Mouse (Mus musculus): ENCODE data around the gene Gm12258.
"Not testable (repeated sequence)": the region's sequence is repeated elsewhere in the genome, so short reads cannot be mapped to it uniquely, and the experiment has no call there.

The Gm12258 gene

DNA sequence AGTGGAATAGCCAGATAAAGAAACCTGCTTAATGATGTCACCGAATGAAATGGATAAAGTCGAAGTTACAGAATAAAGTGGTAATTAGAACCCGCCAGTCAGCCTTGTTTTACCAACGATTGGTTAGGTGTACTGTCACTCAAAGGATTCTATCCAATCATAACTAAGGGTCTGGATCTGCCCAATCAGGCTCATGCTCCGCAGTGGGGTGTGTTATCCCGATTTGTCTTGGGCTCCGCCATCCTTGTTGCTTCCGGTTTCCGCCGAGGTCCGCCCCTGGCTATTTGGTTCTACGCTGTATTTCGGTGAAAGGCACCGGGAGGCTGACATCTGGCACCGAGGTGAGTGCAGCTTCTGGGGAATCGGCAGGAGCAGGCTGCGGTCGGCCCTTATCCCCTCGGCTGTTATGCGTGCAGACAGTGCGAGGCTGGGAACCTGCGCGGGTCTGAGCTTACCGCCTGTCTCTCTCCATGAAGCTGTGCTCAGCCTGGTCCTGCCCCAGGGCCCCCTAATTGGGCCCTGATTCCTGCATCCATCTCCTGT, at the start of gene Gm12258:
TSS of gene Gm12258 (plus strand) at position 240 of the 543 bp plus-strand sequence.
- peak; percentile 57 to 85 for DNase-seq (ENCODE audit: low spot score in 2 of 2)

DNA sequence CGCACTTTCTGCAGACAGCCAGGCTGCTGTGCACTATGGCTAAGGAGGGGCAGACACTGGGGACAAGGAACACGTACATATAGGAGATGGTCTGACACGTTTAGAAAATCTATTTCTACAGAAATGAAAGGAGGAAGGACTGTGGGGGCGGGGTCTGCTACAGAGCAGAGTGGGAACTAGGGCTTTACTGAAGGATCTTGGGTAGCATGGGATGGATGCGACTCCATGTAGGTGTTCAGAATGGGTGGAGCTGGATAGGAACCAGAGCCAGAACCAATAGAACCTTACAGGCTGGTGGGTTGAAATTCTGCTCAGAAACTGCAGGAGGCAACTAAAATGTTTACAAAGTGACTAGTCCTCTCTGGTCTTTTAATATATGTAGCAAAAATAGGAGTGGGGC, 47.2 kb upstream of the Gm12258 start:
- no peak for DNase-seq (ENCODE audit: low spot score in 2 of 2)

- peak in 1 of 2 experiments; percentile 47 for DNase-seq (ENCODE audit: low spot score in 2 of 2)
Observed at GRCm38 (mm10) chr11:58801558-58802228, 45.3 kb upstream of the Gm12258 start, which contains the start of gene Fam183b. Fam183b (minus strand) TSS chr11:58801960.

DNA sequence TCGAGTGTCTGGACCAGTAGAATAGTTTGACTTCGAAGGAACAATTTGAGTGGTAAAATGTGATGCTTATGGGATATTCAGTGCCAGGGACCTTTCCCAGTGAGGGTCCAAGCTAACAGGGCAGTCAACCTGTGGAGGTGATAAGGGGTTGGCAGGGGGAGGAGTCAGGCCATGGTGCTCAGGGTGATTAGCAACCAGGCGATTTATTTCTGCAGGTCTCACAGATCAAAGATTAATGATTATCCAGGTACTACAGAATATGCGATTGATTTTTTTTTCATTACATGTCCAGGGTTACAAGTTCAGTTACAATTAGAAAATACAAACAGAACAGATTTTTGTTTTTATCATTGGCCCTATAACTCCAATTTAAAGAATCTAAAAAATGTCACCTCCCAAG, 43.1 kb upstream of the Gm12258 start:
- DNase-seq (ENCODE audit: low spot score in 2 of 2): no peak

DNA sequence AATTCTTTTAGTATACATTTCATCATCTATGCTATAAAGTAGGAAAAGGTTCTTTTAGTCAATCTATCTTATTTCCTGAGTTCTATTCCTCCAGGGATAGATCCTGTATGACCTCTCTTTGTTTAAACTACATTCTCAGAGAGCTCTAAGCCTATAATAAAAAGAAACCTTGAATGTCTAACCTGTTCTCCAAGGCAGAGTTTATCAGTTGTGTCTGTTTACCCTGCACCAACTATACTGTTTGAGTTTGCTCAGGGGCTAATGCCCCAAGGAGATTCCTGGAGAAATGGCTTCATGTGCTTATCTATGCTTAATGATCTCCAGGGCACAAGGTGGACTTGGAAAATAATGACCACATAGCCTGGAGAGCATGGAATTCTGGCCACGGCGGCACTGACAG, 42.6 kb upstream of the Gm12258 start:
- DNase-seq (ENCODE audit: low spot score in 2 of 2): no peak

DNA sequence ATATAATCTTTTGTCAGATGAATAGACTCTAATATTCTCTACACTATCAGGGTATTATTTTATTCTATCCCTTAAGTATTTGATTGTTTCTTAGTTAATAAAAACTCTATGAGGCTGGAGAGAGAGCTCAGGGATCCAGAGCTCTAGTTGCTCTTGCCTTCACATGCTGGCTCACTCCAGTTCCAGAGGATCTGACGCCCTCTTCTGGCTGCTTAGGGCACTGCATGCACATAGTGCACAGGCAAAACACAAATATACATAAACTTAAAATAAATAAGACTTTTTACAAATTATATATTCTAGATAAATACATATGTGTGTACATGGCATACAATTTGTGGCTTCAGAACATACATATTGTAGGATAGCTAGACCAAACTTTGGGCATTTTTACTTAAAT, 35.0 kb upstream of the Gm12258 start:
- no peak for DNase-seq (ENCODE audit: low spot score in 2 of 2)

GRCm38 (mm10) chr11:58814700-58815099, 32.3 kb upstream of the Gm12258 start, which contains the start of gene Olfr313:
Olfr313 (plus strand) TSS chr11:58815000.
- not testable (repeated sequence) for DNase-seq (ENCODE audit: low spot score in 2 of 2)

- no peak for DNase-seq (ENCODE audit: low spot score in 2 of 2)
Observed at GRCm38 (mm10) chr11:58815676-58816075, 31.3 kb upstream of the Gm12258 start.

DNA sequence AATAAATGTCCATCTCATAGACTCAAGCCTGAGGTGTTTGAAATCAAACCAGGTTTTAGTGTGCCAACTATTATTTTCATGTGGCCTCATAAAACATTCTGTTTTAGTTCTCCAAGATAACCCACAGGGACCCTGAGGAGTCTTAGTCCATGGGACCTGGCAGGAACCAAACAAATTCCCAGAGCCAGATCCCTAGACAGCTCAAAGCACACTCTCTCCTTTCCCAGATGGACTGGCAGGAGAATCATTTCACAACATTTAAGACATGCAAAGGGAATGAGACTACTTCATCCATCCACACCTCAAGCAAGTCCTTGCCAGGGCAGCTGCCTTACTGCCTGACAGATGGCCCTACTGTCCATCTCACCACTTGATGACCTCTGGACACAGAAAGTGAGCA, 18.0 kb upstream of the Gm12258 start, which contains the start of gene Olfr312:
TSS of gene Olfr312 (plus strand) at position 301 of the 400 bp plus-strand sequence.
- not testable (repeated sequence) for DNase-seq (ENCODE audit: low spot score in 2 of 2)

- DNase-seq (ENCODE audit: low spot score in 2 of 2): no peak
Observed at GRCm38 (mm10) chr11:58829764-58830163, 17.2 kb upstream of the Gm12258 start.

DNA sequence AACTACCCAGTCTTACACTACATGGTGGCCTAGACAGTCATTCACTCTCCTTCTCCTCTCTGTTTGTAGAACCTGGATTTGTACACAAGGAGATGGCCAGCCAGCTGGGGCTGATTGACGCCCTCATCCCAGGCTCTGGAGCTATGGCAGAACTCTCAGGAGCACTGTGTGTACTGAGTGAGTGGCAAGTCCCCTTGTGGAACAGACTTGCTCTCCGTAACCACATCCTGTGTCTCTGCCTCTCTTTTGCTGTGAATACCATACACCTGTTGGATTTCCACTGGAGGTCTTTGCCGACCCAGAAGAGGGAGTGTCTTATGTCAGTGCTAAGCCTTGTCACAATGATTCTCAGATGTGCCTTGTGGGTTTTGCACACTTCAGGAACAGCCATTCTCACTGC, 14.4 kb upstream of the Gm12258 start:
- DNase-seq (ENCODE audit: low spot score in 2 of 2): not testable (repeated sequence)

GRCm38 (mm10) chr11:58838951-58839350, 8.0 kb upstream of the Gm12258 start, which contains the start of gene Olfr311:
Olfr311 (plus strand) TSS chr11:58839251.
- not testable (repeated sequence) for DNase-seq (ENCODE audit: low spot score in 2 of 2)

- no peak for DNase-seq (ENCODE audit: low spot score in 2 of 2)
Observed at GRCm38 (mm10) chr11:58847636-58848035, 678 bp downstream of the Gm12258 start.

GRCm38 (mm10) chr11:58849731-58850130, 2.8 kb downstream of the Gm12258 start:
- DNase-seq (ENCODE audit: low spot score in 2 of 2): no peak

GRCm38 (mm10) chr11:58860744-58861143, 13.8 kb downstream of the Gm12258 start:
- no peak for DNase-seq (ENCODE audit: low spot score in 2 of 2)

DNA sequence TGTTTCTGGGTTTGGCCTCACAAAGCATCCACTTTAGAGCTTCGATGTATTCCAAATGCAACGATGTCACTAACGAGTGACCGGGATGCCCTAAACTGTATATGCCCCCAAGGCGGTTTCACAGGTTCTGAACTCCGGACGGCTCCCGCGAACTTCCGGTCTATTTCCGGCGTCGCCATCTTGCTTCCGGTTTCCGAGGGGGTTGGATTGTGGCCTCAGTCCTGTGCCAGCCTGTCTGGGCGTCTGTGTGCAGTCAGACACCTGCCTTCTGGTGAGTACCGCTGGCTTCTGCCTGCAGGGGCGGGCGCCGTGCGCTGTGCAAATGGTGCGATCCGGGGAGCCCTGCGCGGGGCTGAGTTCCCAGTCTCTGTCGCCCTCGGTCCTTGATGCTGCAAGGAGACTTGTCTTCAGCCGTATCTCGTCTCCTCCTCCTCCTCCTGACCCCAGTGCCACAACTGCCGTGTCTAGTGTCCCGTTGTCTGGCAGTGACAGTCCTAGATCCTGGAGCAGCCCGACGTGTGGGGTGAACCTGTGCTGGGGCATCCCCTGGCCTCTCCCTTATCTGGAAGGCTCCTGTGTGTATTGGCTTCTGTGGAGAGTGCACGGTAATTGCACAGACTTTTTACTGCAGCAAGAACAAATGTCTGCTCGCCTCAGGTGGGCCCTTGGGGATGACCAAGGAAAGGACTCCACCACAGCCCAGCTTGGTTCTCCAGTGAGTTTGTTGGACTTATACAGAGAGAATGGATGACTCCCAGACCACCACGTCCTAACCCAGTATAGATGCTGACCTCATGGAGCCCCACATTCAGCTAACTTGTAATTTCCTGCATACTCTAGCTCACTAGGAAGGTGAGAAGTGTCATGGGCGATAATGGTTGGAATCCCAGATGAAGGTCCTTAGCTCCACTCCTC, 20.3 kb downstream of the Gm12258 start, which contains the start of gene 2810021J22Rik:
TSS of gene 2810021J22Rik (plus strand) at position 178 of the 915 bp plus-strand sequence.
- peak; percentile 49 to 74 for DNase-seq (ENCODE audit: low spot score in 2 of 2)

DNA sequence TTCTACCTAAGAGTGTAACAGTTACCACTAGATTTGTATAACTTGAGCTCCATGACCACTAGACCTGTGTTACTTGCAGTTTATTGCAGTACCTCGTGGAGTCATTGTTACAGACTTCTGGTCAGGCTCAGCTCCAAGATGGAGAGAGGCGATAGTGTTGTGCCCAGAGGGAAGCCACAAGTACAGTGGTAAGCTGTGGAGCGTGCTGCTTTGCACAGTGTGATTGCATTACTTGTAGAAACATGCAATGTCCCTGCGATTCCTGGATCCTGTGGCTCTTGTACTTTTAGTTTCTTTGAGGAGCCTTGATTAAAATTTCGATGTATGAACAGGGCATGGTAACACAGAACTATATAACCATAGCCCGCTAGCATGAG, 21.0 kb downstream of the Gm12258 start:
- no peak for DNase-seq (ENCODE audit: low spot score in 2 of 2)

DNA sequence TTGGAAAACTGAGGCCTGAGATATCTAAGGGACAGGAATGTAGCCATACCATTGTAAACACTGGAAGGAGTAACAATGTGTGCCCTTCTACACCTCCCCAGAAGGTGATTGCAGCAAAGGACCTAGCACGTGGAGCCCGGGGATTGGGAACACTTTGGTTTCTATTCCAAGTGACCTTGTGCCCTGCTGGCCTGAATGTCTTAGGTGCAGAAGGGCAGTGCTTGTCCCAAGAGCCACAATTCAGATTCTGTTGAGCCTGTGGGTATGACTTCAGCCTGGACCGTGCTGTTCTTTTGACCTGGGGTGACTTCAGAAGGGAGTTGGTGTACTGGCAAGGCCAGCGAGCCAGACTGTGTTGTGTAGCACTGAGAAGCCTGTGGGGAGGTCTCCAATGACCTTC, 24.0 kb downstream of the Gm12258 start:
- DNase-seq (ENCODE audit: low spot score in 2 of 2): no peak

- no peak for DNase-seq (ENCODE audit: low spot score in 2 of 2)
Observed at GRCm38 (mm10) chr11:58883756-58884155, 36.8 kb downstream of the Gm12258 start.

DNA sequence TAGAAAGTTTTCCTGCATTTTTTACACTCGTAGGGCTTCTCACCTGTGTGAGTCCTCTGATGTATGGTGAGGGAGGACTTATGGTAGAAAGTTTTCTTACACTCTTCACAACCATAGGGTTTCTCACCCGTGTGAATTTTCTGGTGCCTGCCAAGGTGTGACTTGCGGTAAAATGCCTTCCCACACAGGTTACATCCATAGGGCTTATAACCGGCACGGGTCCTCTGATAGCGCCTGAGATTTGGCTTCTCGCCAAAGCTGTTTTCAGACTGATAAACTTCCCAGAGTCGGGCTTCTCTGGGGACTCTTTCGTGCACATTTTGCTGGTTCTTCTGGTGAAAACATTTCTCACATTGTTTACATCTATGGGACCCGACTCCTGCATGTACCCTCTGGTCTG, 43.6 kb downstream of the Gm12258 start:
- DNase-seq (ENCODE audit: low spot score in 2 of 2): no peak

- no peak for DNase-seq (ENCODE audit: low spot score in 2 of 2)
Observed at GRCm38 (mm10) chr11:58894456-58894855, 47.5 kb downstream of the Gm12258 start.

- no peak for DNase-seq (ENCODE audit: low spot score in 2 of 2)
Observed at GRCm38 (mm10) chr11:58897485-58897884, 50.5 kb downstream of the Gm12258 start.

Data from cerebellum, postnatal 4 days (tissue).